Mouse (Mus musculus): ENCODE measurements around the gene Chn1. TPM values are rescaled to one million over a fixed set of nuclear protein-coding genes. Genes with fewer than 3 reads are reported as not detected.

Gene Chn1
- total and polyA plus RNA-seq, 3 experiments = 5.0 to 14.1 TPM; not detected in 1

- H3K9me3 ChIP-seq (replicated peaks; ENCODE audit: insufficient read depth, low read length) = no peaks in the 10 kb centered on the region
- H3K9ac ChIP-seq (ENCODE audit: control insufficient read depth, low read depth, low read length, poor library complexity, severe bottlenecking) = no peak overlapping the region
- DNase-seq (ENCODE audit: low read depth, low spot score) = no peak
- no peak overlapping the region for H3K27ac ChIP-seq (ENCODE audit: control insufficient read depth, low read depth, low read length)
- no peaks in the 10 kb centered on the region for H3K27me3 ChIP-seq (ENCODE audit: control insufficient read depth in 1 of 2, insufficient read depth in 2 of 2, low read length in 2 of 2)
- H3K36me3 ChIP-seq (ENCODE audit: control insufficient read depth in 1 of 2, insufficient read depth in 2 of 2, low read length in 2 of 2) = peaks cover 0 to 2% of the 10 kb centered on the region in 2 experiments; a peak in 1 of 4 replicates
- H3K79me2 ChIP-seq (ENCODE audit: control insufficient read depth, insufficient read depth, low read length, poor library complexity) = no peaks in the 10 kb centered on the region
- H3K4me3 ChIP-seq (ENCODE audit: control insufficient read depth in 1 of 2, insufficient read depth in 1 of 2, low read depth in 2 of 2, low read length in 2 of 2) = no peak overlapping the region
- H3K4me1 ChIP-seq (ENCODE audit: control insufficient read depth in 1 of 2, insufficient read depth in 2 of 2, low read length in 2 of 2) = peaks cover 0 to 7% of the 10 kb centered on the region in 2 experiments; a peak in 2 of 4 replicates
- TF ChIP-seq CHD1 (IDR thresholded peaks at IDR 0.05; ENCODE audit: low read depth, low read length) (no peak), TBP (IDR thresholded peaks at IDR 0.05; ENCODE audit: low read depth, low read length) (no peak), ZNF384 (IDR thresholded peaks at IDR 0.05; ENCODE audit: low read depth, low read length) (no peak), USF1 (IDR thresholded peaks at IDR 0.05; ENCODE audit: low read depth, low read length) (no peak), MXI1 (IDR thresholded peaks at IDR 0.05; ENCODE audit: low read depth, low read length) (no peak), POLR2A (IDR thresholded peaks at IDR 0.05; ENCODE audit: control insufficient read depth in 1 of 2, insufficient read depth in 1 of 2, low read depth in 1 of 2, low read length in 2 of 2, poor library complexity in 1 of 2) (no peak), MAZ (IDR thresholded peaks at IDR 0.05; ENCODE audit: low read depth, low read length) (no peak), ELF1 (IDR thresholded peaks at IDR 0.05; ENCODE audit: low read depth, low read length) (no peak), SIN3A (IDR thresholded peaks at IDR 0.05; ENCODE audit: low read length) (no peak), MYC (IDR thresholded peaks at IDR 0.05; ENCODE audit: low read depth, low read length) (no peak), ZC3H11A (IDR thresholded peaks at IDR 0.05; ENCODE audit: low read depth, low read length) (no peak)
These were observed 165.4 kb downstream of the Chn1 start for GRCm38 (mm10) chr2:73609724-73610210.

- Histone ChIP-seq H3K36me3 (ENCODE audit: control insufficient read depth in 1 of 2, insufficient read depth in 2 of 2, low read length in 2 of 2) (peaks cover 0 to 2% of the 10 kb centered on the region in 2 experiments; a peak in 1 of 4 replicates), H3K79me2 (ENCODE audit: control insufficient read depth, insufficient read depth, low read length, poor library complexity) (no peaks in the 10 kb centered on the region), H3K4me3 (ENCODE audit: control insufficient read depth in 1 of 2, insufficient read depth in 1 of 2, low read depth in 2 of 2, low read length in 2 of 2) (no peak overlapping the region), H3K9ac (ENCODE audit: control insufficient read depth, low read depth, low read length, poor library complexity, severe bottlenecking) (no peak overlapping the region), H3K27me3 (ENCODE audit: control insufficient read depth in 1 of 2, insufficient read depth in 2 of 2, low read length in 2 of 2) (no peaks in the 10 kb centered on the region), H3K27ac (ENCODE audit: control insufficient read depth, low read depth, low read length) (no peak overlapping the region), H3K9me3 (replicated peaks; ENCODE audit: insufficient read depth, low read length) (no peaks in the 10 kb centered on the region), H3K4me1 (ENCODE audit: control insufficient read depth in 1 of 2, insufficient read depth in 2 of 2, low read length in 2 of 2) (peaks cover 0 to 7% of the 10 kb centered on the region in 2 experiments; a peak in 2 of 4 replicates)
- no peak for TF ChIP-seq CHD2 (IDR thresholded peaks at IDR 0.05; ENCODE audit: low read length)
- TF ChIP-seq NRF1 (IDR thresholded peaks at IDR 0.05; ENCODE audit: insufficient read depth, low read depth, low read length, poor library complexity, severe bottlenecking) = no peak
- TF ChIP-seq ZC3H11A (IDR thresholded peaks at IDR 0.05; ENCODE audit: low read depth, low read length) = no peak
- no peak for TF ChIP-seq POLR2A (IDR thresholded peaks at IDR 0.05; ENCODE audit: control insufficient read depth in 1 of 2, insufficient read depth in 1 of 2, low read depth in 1 of 2, low read length in 2 of 2, poor library complexity in 1 of 2)
- TF ChIP-seq SIN3A (IDR thresholded peaks at IDR 0.05; ENCODE audit: low read length) = no peak
- TF ChIP-seq GABPA (IDR thresholded peaks at IDR 0.05; ENCODE audit: low read depth, low read length) = no peak
- TF ChIP-seq MAZ (IDR thresholded peaks at IDR 0.05; ENCODE audit: low read depth, low read length) = no peak
- no peak for TF ChIP-seq MYB (IDR thresholded peaks at IDR 0.05; ENCODE audit: low read depth, low read length)
- TF ChIP-seq POLR2AphosphoS2 (IDR thresholded peaks at IDR 0.05; ENCODE audit: low read length) = no peak
- TF ChIP-seq JUND (IDR thresholded peaks at IDR 0.05; ENCODE audit: low read depth, low read length) = no peak
- no peak for TF ChIP-seq RCOR1 (IDR thresholded peaks at IDR 0.05; ENCODE audit: low read depth, low read length)
- TF ChIP-seq GATA1 (IDR thresholded peaks at IDR 0.05; ENCODE audit: low read depth, low read length) = no peak
- TF ChIP-seq ETS1 (IDR thresholded peaks at IDR 0.05; ENCODE audit: low read depth, low read length) = no peak
- TF ChIP-seq RAD21 (IDR thresholded peaks at IDR 0.05; ENCODE audit: low read depth, low read length) = no peak
- TF ChIP-seq ZMIZ1 (IDR thresholded peaks at IDR 0.05; ENCODE audit: low read depth, low read length) = no peak
- DNase-seq (ENCODE audit: low read depth, low spot score) = no peak
These were observed 166.0 kb downstream of the Chn1 start for GRCm38 (mm10) chr2:73609067-73609723.

All from MEL (cell line).